ENCODE assay signal across 14 mouse cellular contexts in the genomic region with DNA sequence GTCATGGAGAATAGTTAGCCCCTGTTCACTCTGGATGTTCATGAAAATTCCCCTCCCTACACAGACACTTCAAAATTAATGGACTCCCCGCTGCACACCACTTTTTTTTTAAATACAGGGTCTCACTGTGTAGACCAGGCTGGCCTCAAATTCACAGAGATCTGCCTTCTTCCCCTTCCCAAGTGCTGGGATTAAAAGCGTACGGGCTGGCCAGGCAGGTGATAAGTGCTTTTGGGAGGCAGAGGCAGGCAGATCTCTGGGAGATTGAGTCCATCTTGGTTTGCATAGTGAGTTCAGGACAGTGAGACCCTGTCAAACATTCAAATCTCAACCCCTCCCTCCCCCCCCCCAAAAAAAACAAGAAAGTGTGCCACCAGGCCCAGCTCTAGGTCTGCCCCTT. TPM values are rescaled to one million over a fixed set of nuclear protein-coding genes. Genes with fewer than 3 reads are reported as not detected.
DNase-seq lines count a peak whose midpoint lies in the region; ATAC-seq and TF ChIP-seq lines count a peak whose summit lies in the region.
"Had no signal": no experiment of that assay in that cellular context is flagged by ENCODE, and none has a peak within 500 bp of the region (broad histone marks: within the 10 kb centered on the region; RNA-seq: fewer than 3 reads in every experiment).

No protein-coding gene starts in this region.

- H3K27me3 ChIP-seq in heart, embryonic 14.5 days (ENCODE audit: control insufficient read depth, insufficient read depth, low read length): no peaks in the 10 kb centered on the region
- no peaks in the 10 kb centered on the region for H3K27me3 ChIP-seq in liver, adult 2 months (ENCODE audit: control insufficient read depth, insufficient read depth, low read length)
- H3K27me3 ChIP-seq in hindbrain, embryonic 16.5 days (replicated peaks; ENCODE audit: control insufficient read depth, insufficient read depth, low read length): no peaks in the 10 kb centered on the region
- peaks cover 13% of the 10 kb centered on the region for H3K27me3 ChIP-seq in liver, embryonic 16.5 days (ENCODE audit: control insufficient read depth, insufficient read depth, low read depth, low read length)

- 0 out of 4 replicates have a peak overlapping the region, but pooled peaks of 1 of the 2 experiments have one; percentile 89 for H3K27ac ChIP-seq in heart, embryonic 14.5 days (replicated peaks in 1 of 2; ENCODE audit: control insufficient read depth in 1 of 2, insufficient read depth in 1 of 2, low read depth in 2 of 2, low read length in 2 of 2)
- H3K27ac ChIP-seq in liver, adult 2 months (replicated peaks; ENCODE audit: insufficient read depth, low read depth, low read length): peak overlapping the region; percentile 20; the same call in 1 of the 2 replicates
- no peak overlapping the region for H3K27ac ChIP-seq in hindbrain, embryonic 16.5 days (ENCODE audit: low read depth, low read length)
- H3K27ac ChIP-seq in liver, embryonic 16.5 days (ENCODE audit: low read length): peak overlapping the region; percentile 83
- H3K27ac ChIP-seq: left cerebral cortex, adult 2 months had no signal

- H3K9ac ChIP-seq in heart, embryonic 14.5 days (ENCODE audit: low read length): peak overlapping the region; percentile 51; the same call in 1 of the 2 replicates
- H3K9ac ChIP-seq in liver, adult 2 months (ENCODE audit: low read depth, low read length): no peak overlapping the region
- H3K9ac ChIP-seq in hindbrain, embryonic 16.5 days (ENCODE audit: low read depth, low read length): no peak overlapping the region
- peak overlapping the region; percentile 52; the same call in 1 of the 2 replicates for H3K9ac ChIP-seq in liver, embryonic 16.5 days (ENCODE audit: low read depth, low read length)

- no peak for DNase-seq in heart, adult 8-10 months (ENCODE audit: low spot score)
- no peak for DNase-seq in liver, adult 2 months (ENCODE audit: extremely low read depth, low read depth, low spot score)
- no peak for DNase-seq in liver
- no peak for DNase-seq in thymus, postnatal 0 days (ENCODE audit: low spot score)
- DNase-seq: adrenal gland, adult 8-10 months; kidney, adult 9 months; thymus, postnatal 36 days had no signal

- ATAC-seq in heart, embryonic 14.5 days (ENCODE audit: insufficient number of reproducible peaks, insufficient read depth, low FRiP score, low read depth): no peak
- no peak for ATAC-seq in hindbrain, embryonic 16.5 days
- ATAC-seq in liver, embryonic 16.5 days (ENCODE audit: low read depth): no peak
- ATAC-seq in monocyte, adult 5-6 weeks (replicated peaks; ENCODE audit: insufficient number of reproducible peaks, low FRiP score, low TSS enrichment, poor library complexity, severe bottlenecking): no peak
- ATAC-seq: CD4-positive, CD25-positive, alpha-beta regulatory T cell, adult 4 months had no signal

- peaks cover 10% of the 10 kb centered on the region for H3K36me3 ChIP-seq in heart, embryonic 14.5 days (ENCODE audit: control insufficient read depth, insufficient read depth, low read length)
- no peaks in the 10 kb centered on the region for H3K36me3 ChIP-seq in liver, adult 2 months (ENCODE audit: control insufficient read depth, insufficient read depth, low read length)
- peaks cover 5% of the 10 kb centered on the region; the same call in 1 of the 2 replicates for H3K36me3 ChIP-seq in hindbrain, embryonic 16.5 days (ENCODE audit: control insufficient read depth, insufficient read depth, low read length)
- no peaks in the 10 kb centered on the region for H3K36me3 ChIP-seq in liver, embryonic 16.5 days (ENCODE audit: control insufficient read depth, insufficient read depth)

- 86% methylated on average over 3 of the region's 3 CpGs for WGBS in heart, embryonic 14.5 days
- 78% methylated on average over 3 of the region's 3 CpGs for WGBS in liver, adult 2 months
- 97% methylated on average over 3 of the region's 3 CpGs for WGBS in hindbrain, embryonic 16.5 days
- WGBS in liver, embryonic 16.5 days (ENCODE audit: insufficient replicate concordance): 64% methylated on average over 3 of the region's 3 CpGs

- TF ChIP-seq POLR2A in liver, adult 2 months (IDR thresholded peaks at IDR 0.05; ENCODE audit: extremely low read depth, insufficient read depth, low read length): no peak

- H3K4me2 ChIP-seq in heart, embryonic 14.5 days (ENCODE audit: low read length): peak overlapping the region; percentile 98
- peak overlapping the region; percentile 21; the same call in 1 of the 2 replicates for H3K4me2 ChIP-seq in hindbrain, embryonic 16.5 days (ENCODE audit: low read length)
- peak overlapping the region; percentile 100 for H3K4me2 ChIP-seq in liver, embryonic 16.5 days (ENCODE audit: low read depth, low read length)

- H3K4me1 ChIP-seq in heart, embryonic 14.5 days (ENCODE audit: control insufficient read depth in 2 of 2, insufficient read depth in 2 of 2, low read length in 2 of 2): peaks cover 19 to 28% of the 10 kb centered on the region in 2 experiments
- no peaks in the 10 kb centered on the region for H3K4me1 ChIP-seq in liver, adult 2 months (ENCODE audit: control insufficient read depth, insufficient read depth, low read length)
- H3K4me1 ChIP-seq in hindbrain, embryonic 16.5 days (ENCODE audit: control insufficient read depth, insufficient read depth, low read depth, low read length): peaks cover 23% of the 10 kb centered on the region
- peaks cover 42% of the 10 kb centered on the region for H3K4me1 ChIP-seq in liver, embryonic 16.5 days (ENCODE audit: control insufficient read depth, low read depth, low read length)

- peaks cover 3% of the 10 kb centered on the region; the same call in 1 of the 2 replicates for H3K79me2 ChIP-seq in liver, adult 2 months (ENCODE audit: control insufficient read depth, insufficient read depth, low read length)

- TF ChIP-seq CTCF in liver, adult 2 months (IDR thresholded peaks at IDR 0.05; ENCODE audit: low read depth, low read length): no peak

- no peaks in the 10 kb centered on the region for H3K9me3 ChIP-seq in heart, embryonic 14.5 days (ENCODE audit: control insufficient read depth, low read length)
- no peaks in the 10 kb centered on the region for H3K9me3 ChIP-seq in hindbrain, embryonic 16.5 days (ENCODE audit: control insufficient read depth, low read length)
- no peaks in the 10 kb centered on the region for H3K9me3 ChIP-seq in liver, embryonic 16.5 days (replicated peaks; ENCODE audit: control insufficient read depth, low read length)

- peak overlapping the region; percentile 9 to 65; a peak in 1 of 4 replicates for H3K4me3 ChIP-seq in heart, embryonic 14.5 days (ENCODE audit: control insufficient read depth in 1 of 2, insufficient read depth in 1 of 2, low read depth in 1 of 2, low read length in 2 of 2)
- no peak overlapping the region; the same call in 1 of the 2 replicates for H3K4me3 ChIP-seq in liver, adult 2 months (ENCODE audit: insufficient read depth, low read depth, low read length)
- H3K4me3 ChIP-seq in hindbrain, embryonic 16.5 days (ENCODE audit: low read length): 0 out of 2 replicates have a peak overlapping the region, but pooled peaks have one; percentile 7
- peak overlapping the region; percentile 41 for H3K4me3 ChIP-seq in liver, embryonic 16.5 days (ENCODE audit: low read depth, low read length)

RNA-seq across cellular contexts. Expression of gene Cdc42ep2, which starts 1.7 kb away (rescaled TPM):
- 9.1 and 9.7 TPM in 2 replicates for polyA plus RNA-seq in heart, embryonic 14.5 days (2014; fragmentation: Nextera tagmentation; extraction: Ambion mirVana)
- total RNA-seq in heart, adult 8-10 months (2022): 1 to 10 TPM; 6.0 to 9.7 (median 8.9) TPM
- total RNA-seq in liver, adult 2 months (2014; rRNA removed): 1.7 and 2.1 TPM in 2 replicates
- 2.1 and 2.4 TPM in 2 replicates for polyA plus RNA-seq in liver, adult 2 months (2012; rRNA removed)
- 22.2 and 23.4 TPM in 2 replicates for polyA plus RNA-seq in hindbrain, embryonic 16.5 days (2015; fragmentation: Nextera tagmentation; extraction: Ambion mirVana)
- 2.9 and 3.6 TPM in 2 replicates for polyA plus RNA-seq in liver, embryonic 16.5 days (2015; fragmentation: Nextera tagmentation; extraction: Ambion mirVana)
- polyA plus RNA-seq in thymus, postnatal 0 days (2015; fragmentation: Nextera tagmentation; extraction: Ambion mirVana): 5.2 and 6.7 TPM in 2 replicates
- 14.7 to 32.1 TPM (median 27.0 TPM) in 3 replicates for total RNA-seq in monocyte, adult 5-6 weeks (2017)
- total RNA-seq: common myeloid progenitor, adult 5-6 weeks had no signal

RNA-seq across cellular contexts. Expression of gene Dpf2, which starts 10.2 kb away (rescaled TPM):
- polyA plus RNA-seq in heart, embryonic 14.5 days (2014; fragmentation: Nextera tagmentation; extraction: Ambion mirVana): 85.8 and 86.9 TPM in 2 replicates
- 10 to 100 TPM; 71.9 to 95.2 (median 81.1) TPM for total RNA-seq in heart, adult 8-10 months (2022)
- total RNA-seq in liver, adult 2 months (2014; rRNA removed): 10.3 and 10.7 TPM in 2 replicates
- 28.8 and 40.0 TPM in 2 replicates for polyA plus RNA-seq in liver, adult 2 months (2012; rRNA removed)
- polyA plus RNA-seq in hindbrain, embryonic 16.5 days (2015; fragmentation: Nextera tagmentation; extraction: Ambion mirVana): 94.0 and 117 TPM in 2 replicates
- 48.4 and 52.8 TPM in 2 replicates for polyA plus RNA-seq in liver, embryonic 16.5 days (2015; fragmentation: Nextera tagmentation; extraction: Ambion mirVana)
- 104 and 116 TPM in 2 replicates for polyA plus RNA-seq in thymus, postnatal 0 days (2015; fragmentation: Nextera tagmentation; extraction: Ambion mirVana)
- total RNA-seq in monocyte, adult 5-6 weeks (2017): 50.3 to 76.6 TPM (median 76.0 TPM) in 3 replicates

RNA-seq across cellular contexts. Expression of gene Tigd3, which starts 29.0 kb away (rescaled TPM):
- 1.1 and 1.8 TPM in 2 replicates for polyA plus RNA-seq in heart, embryonic 14.5 days (2014; fragmentation: Nextera tagmentation; extraction: Ambion mirVana)
- total RNA-seq in heart, adult 8-10 months (2022): under 1 TPM; 0.23 to 0.50 (median 0.34) TPM
- total RNA-seq in liver, adult 2 months (2014; rRNA removed): 0.18 and 0.27 TPM in 2 replicates
- 0.16 and 0.24 TPM in 2 replicates for polyA plus RNA-seq in liver, adult 2 months (2012; rRNA removed)
- polyA plus RNA-seq in hindbrain, embryonic 16.5 days (2015; fragmentation: Nextera tagmentation; extraction: Ambion mirVana): 10.0 and 10.2 TPM in 2 replicates
- polyA plus RNA-seq in liver, embryonic 16.5 days (2015; fragmentation: Nextera tagmentation; extraction: Ambion mirVana): 2.3 and 2.6 TPM in 2 replicates
- 3.3 and 4.1 TPM in 2 replicates for polyA plus RNA-seq in thymus, postnatal 0 days (2015; fragmentation: Nextera tagmentation; extraction: Ambion mirVana)
- 0.64 to 0.97 TPM (median 0.95 TPM) in 3 replicates for total RNA-seq in monocyte, adult 5-6 weeks (2017)

RNA-seq across cellular contexts. Expression of gene Pola2, which starts 41.0 kb away (rescaled TPM):
- 42.7 and 45.1 TPM in 2 replicates for polyA plus RNA-seq in heart, embryonic 14.5 days (2014; fragmentation: Nextera tagmentation; extraction: Ambion mirVana)
- total RNA-seq in heart, adult 8-10 months (2022): 10 to 100 TPM in 2 of 4 experiments, 1 to 10 TPM in 2; 7.8 to 13.5 (median 9.3) TPM
- 6.7 and 8.3 TPM in 2 replicates for total RNA-seq in liver, adult 2 months (2014; rRNA removed)
- 10.5 and 14.3 TPM in 2 replicates for polyA plus RNA-seq in liver, adult 2 months (2012; rRNA removed)
- 22.4 and 26.6 TPM in 2 replicates for polyA plus RNA-seq in hindbrain, embryonic 16.5 days (2015; fragmentation: Nextera tagmentation; extraction: Ambion mirVana)
- polyA plus RNA-seq in liver, embryonic 16.5 days (2015; fragmentation: Nextera tagmentation; extraction: Ambion mirVana): 47.2 and 48.6 TPM in 2 replicates
- 61.4 and 71.4 TPM in 2 replicates for polyA plus RNA-seq in thymus, postnatal 0 days (2015; fragmentation: Nextera tagmentation; extraction: Ambion mirVana)
- 16.7 to 31.5 TPM (median 26.8 TPM) in 3 replicates for total RNA-seq in monocyte, adult 5-6 weeks (2017)

RNA-seq across cellular contexts. Expression of gene Slc25a45, which starts 45.4 kb away (rescaled TPM):
- 1.7 and 2.8 TPM in 2 replicates for polyA plus RNA-seq in heart, embryonic 14.5 days (2014; fragmentation: Nextera tagmentation; extraction: Ambion mirVana)
- total RNA-seq in heart, adult 8-10 months (2022): 1 to 10 TPM; 2.4 to 3.8 (median 2.8) TPM
- 8.6 and 13.0 TPM in 2 replicates for total RNA-seq in liver, adult 2 months (2014; rRNA removed)
- polyA plus RNA-seq in liver, adult 2 months (2012; rRNA removed): 52.8 and 57.7 TPM in 2 replicates
- polyA plus RNA-seq in hindbrain, embryonic 16.5 days (2015; fragmentation: Nextera tagmentation; extraction: Ambion mirVana): 2.2 and 2.6 TPM in 2 replicates
- polyA plus RNA-seq in liver, embryonic 16.5 days (2015; fragmentation: Nextera tagmentation; extraction: Ambion mirVana): 6.3 and 6.9 TPM in 2 replicates
- polyA plus RNA-seq in thymus, postnatal 0 days (2015; fragmentation: Nextera tagmentation; extraction: Ambion mirVana): 11.4 and 14.6 TPM in 2 replicates
- total RNA-seq in monocyte, adult 5-6 weeks (2017): 64.4 to 73.5 TPM (median 69.7 TPM) in 3 replicates

Comparison
In these comparisons a context has a peak if more than half of its experiments do, and no peak if none do; other contexts are left out.
1. H3K9ac ChIP-seq: peak in heart, embryonic 14.5 days (single experiment) and liver, embryonic 16.5 days (single experiment); none in liver, adult 2 months (single experiment) and hindbrain, embryonic 16.5 days (single experiment).
2. H3K4me2 ChIP-seq: peak in every context shown above with its lines; median percentile 100 in liver, embryonic 16.5 days; 98 in heart, embryonic 14.5 days; 21 in hindbrain, embryonic 16.5 days.